Mouse (Mus musculus) thymus, adult 2 months (tissue): Measurements from ENCODE around the gene Mesd.

Experiments used
- CTCF ChIP-seq: fragments of 200-500 bp; IDR thresholded peaks from 2 replicates; pipeline ENCODE4 v1.5.1; 2012; ENCODE audit warnings: mild to moderate bottlenecking, control low read depth, low read length, moderate library complexity, borderline replicate concordance; ENCODE audit not compliant: control insufficient read depth, poor library complexity, insufficient read depth; ENCODE audit errors: extremely low read depth
- POLR2A ChIP-seq: fragments of 200-500 bp; IDR thresholded peaks from 2 replicates; pipeline ENCODE4 v1.6.1; 2012; ENCODE audit warnings: mild to moderate bottlenecking, low read length, control low read depth, moderate library complexity; ENCODE audit not compliant: control insufficient read depth, poor library complexity, insufficient read depth; ENCODE audit errors: extremely low read depth

DNA sequence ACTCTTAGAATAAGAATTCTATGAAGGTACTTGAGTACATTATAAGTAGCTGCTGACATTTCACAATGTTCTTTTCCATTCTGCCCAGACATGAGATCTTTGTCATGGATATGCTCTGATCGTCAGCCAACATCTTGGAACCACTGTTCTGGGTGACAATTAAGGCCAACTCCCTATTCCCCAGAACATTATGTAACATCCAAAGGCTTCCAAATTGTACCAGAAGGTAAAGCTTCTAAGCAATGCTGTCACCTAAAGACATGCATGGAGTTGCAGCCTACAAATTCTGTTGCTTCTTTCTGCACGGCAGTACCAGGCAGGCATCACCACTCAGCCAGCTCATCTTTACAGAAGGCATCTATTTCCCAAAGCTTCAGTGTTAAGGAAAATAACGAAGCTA lies 16.1 kb upstream of the Mesd start:
- TF ChIP-seq POLR2A, result no peak
- no peak for TF ChIP-seq CTCF
